Mouse (Mus musculus): ENCODE results near the gene Exoc6.
"Not testable (repeated sequence)": the region's sequence is repeated elsewhere in the genome, so short reads cannot be mapped to it uniquely, and the experiment has no call there.

Exoc6 gene

DNA sequence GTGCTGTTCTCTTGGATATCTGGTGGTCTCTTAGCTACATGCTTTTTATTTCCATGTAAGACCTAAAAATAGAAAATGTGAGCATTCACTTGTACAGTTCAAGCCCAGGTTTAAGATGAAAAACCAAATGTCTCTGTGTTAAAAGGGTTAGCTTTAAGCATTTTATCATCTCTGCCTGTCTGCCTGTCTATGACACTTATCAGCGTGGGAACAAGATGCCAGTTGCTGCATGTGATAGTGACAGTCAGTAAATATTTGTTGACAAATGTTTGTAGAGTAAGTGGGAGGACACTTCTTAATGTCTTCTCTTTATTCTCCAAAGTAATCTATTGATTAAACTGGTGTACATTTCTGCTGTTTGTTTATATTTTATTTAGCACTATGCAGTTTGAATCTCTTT, 12.5 kb upstream of the Exoc6 start:
- DNase-seq (ENCODE audit: low spot score): no peak

GRCm38 (mm10) chr19:37540201-37540600, 10.0 kb upstream of the Exoc6 start:
- DNase-seq (ENCODE audit: low spot score): no peak

GRCm38 (mm10) chr19:37543537-37544326, 6.5 kb upstream of the Exoc6 start:
- DNase-seq (ENCODE audit: low spot score): no peak

GRCm38 (mm10) chr19:37544476-37544875, 5.7 kb upstream of the Exoc6 start:
- no peak for DNase-seq (ENCODE audit: low spot score)

- no peak for DNase-seq (ENCODE audit: low spot score)
Observed at GRCm38 (mm10) chr19:37545231-37545630, 5.0 kb upstream of the Exoc6 start.

DNA sequence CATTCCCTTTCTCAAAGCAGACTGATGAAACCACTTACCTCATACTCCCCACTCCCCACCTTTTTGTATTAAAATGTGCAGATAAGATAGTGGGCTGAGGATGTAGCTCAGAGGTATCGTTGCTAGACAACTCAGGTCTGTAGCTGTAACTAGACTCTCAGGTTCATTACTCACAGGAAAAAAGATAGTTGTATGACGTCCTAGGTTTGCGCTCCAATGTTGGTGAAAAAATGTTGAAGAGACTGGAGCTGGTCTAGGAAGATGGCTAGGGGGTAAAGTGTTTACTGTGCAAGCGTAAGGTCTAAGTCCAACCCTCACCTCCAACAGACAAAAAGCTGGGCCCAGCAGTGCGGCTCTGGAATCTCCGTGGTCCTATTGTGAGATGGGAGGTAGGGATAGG, 4.5 kb upstream of the Exoc6 start:
- no peak for DNase-seq (ENCODE audit: low spot score)

- no peak for DNase-seq (ENCODE audit: low spot score)
Observed at GRCm38 (mm10) chr19:37546776-37547175, 3.4 kb upstream of the Exoc6 start.

DNA sequence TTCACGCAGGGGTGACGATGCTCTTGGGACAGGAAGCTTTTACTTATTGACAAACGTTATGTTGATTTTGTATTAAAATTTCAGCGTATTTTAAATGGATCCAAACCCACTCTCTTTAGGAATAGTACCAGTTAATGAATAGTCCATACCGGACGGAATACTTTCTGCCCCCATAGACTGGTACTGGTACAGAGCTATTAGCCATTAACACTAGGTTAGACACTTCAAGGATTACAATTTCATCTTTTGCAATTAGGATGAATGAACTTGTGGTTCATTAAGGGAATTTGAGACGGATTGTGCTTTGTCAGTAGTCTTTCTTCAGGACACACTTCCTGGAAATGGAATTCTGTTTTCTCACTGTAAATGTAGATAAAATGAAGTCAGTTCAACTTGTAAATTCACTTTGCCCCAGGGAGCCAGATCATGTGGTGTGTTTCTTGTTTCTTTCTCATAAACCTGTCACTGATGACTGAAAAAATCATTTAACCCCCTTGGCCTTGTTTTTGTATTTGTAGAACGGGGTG, 885 bp downstream of the Exoc6 start:
- no peak for DNase-seq (ENCODE audit: low spot score)

- DNase-seq (ENCODE audit: low spot score): no peak
Observed at GRCm38 (mm10) chr19:37553376-37554265, 3.4 kb downstream of the Exoc6 start.

- not testable (repeated sequence) for DNase-seq (ENCODE audit: low spot score)
Observed at GRCm38 (mm10) chr19:37554266-37554650, 4.0 kb downstream of the Exoc6 start.

- DNase-seq (ENCODE audit: low spot score): no peak
Observed at GRCm38 (mm10) chr19:37555863-37556566, 5.8 kb downstream of the Exoc6 start.

DNA sequence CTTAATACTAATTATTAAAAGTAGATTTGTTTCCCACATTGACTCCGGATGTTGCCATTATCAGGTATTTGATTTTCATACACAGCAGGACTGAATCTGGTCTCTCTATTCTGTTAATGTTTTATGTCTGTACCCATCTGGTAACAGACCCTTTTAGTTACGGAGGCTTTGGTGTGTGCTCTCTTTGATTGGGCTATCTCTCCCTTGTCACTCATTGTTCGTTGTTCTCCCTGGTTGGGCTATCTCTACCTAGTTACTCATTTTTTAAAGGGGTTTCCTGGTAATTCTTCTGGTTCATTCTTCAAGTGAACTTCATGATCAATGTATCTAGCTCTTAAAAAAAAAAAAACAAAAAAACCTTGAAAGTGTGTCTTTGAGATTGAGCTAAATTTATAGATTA, 7.7 kb downstream of the Exoc6 start:
- DNase-seq (ENCODE audit: low spot score): no peak

GRCm38 (mm10) chr19:37559286-37560079, 9.3 kb downstream of the Exoc6 start:
- no peak for DNase-seq (ENCODE audit: low spot score)

GRCm38 (mm10) chr19:37560080-37560427, 9.8 kb downstream of the Exoc6 start:
- no peak for DNase-seq (ENCODE audit: low spot score)

DNA sequence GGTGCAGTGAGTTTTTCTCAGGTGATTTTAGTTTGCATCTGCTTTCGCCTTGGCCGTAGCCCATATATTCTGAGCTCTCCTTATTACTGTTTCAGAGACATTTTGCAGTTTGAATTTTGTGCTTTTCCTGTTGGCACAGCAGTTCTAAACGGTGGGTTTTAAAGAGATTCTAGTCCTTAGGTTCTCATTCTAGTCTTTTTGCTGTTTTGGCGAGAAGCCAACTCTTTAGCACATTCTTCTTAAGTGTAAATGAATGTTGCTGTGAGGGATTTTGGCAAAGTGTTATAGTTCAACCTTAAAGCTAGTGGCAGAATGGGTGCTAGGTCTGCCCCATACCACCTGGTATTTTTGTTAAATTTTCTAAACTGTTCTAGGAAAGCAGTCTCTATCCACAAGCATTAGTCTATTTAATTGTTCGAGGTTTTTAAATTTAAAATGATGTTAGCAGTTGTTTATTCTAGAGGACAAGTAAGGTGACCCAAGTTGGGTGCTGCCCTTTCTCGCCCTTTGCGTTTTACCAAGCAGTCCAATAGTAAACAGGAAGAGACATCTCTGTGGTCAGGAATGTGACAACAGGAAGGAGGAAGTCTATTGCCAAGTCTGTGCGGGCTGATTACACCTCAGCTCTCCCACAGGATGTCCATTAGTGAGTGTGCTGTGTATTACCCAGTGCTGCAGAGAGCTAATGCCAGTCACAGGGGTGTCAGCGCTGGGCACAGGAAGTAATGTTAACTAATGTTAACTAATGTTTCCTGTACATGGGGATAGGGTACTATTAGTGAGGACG, 11.1 kb downstream of the Exoc6 start:
- no peak for DNase-seq (ENCODE audit: low spot score)

GRCm38 (mm10) chr19:37563763-37564162, 13.5 kb downstream of the Exoc6 start:
- no peak for DNase-seq (ENCODE audit: low spot score)

- no peak for DNase-seq (ENCODE audit: low spot score)
Observed at GRCm38 (mm10) chr19:37565806-37566205, 15.6 kb downstream of the Exoc6 start.

- DNase-seq (ENCODE audit: low spot score): no peak
Observed at GRCm38 (mm10) chr19:37569186-37569754, 19.1 kb downstream of the Exoc6 start.

DNA sequence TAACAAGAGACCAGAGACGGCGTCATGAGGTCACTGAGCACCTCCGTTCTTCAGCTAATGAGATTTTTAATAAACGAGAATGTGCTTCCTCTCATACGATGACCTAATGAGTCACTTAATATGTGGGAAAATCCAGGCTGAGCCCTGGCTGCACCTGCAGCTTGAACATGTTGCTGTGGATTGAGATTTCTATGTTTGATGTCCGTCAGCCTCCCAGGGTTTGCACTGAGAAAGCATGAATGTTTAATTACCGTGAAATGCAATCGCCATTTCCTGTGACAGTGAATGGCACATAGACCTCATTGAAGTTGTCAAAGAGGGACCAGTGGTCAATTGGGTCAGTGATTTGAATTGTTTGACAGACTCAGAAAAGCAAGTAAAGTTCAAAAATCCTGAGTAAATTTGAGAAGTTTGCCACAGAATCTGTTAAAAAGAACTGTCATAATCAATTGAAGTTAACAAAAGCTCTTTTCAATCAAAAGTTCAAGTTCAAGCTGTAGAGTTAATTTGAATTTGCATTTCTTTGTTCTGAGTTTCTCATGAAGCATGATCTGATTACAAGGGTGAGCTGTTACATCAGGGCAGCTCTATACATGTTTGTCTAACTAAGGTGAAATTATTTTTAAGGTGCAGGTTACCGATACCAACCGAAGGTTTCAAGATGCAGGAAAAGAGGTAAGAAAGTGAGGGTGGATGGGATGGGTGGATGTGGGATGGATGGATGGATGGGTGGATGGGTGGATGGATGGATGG, 20.9 kb downstream of the Exoc6 start:
- DNase-seq (ENCODE audit: low spot score): no peak

GRCm38 (mm10) chr19:37574802-37575201, 24.6 kb downstream of the Exoc6 start:
- no peak for DNase-seq (ENCODE audit: low spot score)

Measured in ovary, postnatal 14 days (tissue).